ENCODE assay signal across 11 mouse cellular contexts in the genomic region with DNA sequence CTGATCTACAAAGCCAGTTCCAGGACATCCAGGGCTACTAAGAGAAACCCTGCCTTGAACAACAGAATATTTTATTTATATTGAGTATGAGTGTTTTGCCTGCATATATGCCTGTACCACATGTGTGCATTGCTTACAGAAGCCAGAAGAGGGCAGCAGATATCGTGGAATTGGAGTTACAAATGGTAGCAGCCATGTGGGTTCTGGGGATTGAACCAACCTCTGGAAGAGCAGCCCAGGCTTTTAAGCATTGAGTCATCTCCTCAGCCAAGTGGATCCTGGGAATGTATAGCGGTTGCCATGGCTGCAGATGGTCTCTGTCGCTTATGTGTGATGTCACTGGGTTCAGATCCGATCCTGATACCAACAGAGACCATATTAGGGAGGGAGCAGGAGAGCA. TPM values are rescaled to one million over a fixed set of nuclear protein-coding genes. Genes with fewer than 3 reads are reported as not detected.
DNase-seq lines count a peak whose midpoint lies in the region; ATAC-seq and TF ChIP-seq lines count a peak whose summit lies in the region.
"Had no signal": no experiment of that assay in that cellular context is flagged by ENCODE, and none has a peak within 500 bp of the region (broad histone marks: within the 10 kb centered on the region; RNA-seq: fewer than 3 reads in every experiment).

No protein-coding gene starts in this region.

- no peaks in the 10 kb centered on the region for H3K36me3 ChIP-seq in liver, embryonic 14.5 days (replicated peaks; ENCODE audit: control insufficient read depth, insufficient read depth, low read depth)
- H3K36me3 ChIP-seq: limb, embryonic 12.5 days had no signal

- H3K4me2 ChIP-seq in liver, embryonic 14.5 days (ENCODE audit: low read depth): no peak overlapping the region
- H3K4me2 ChIP-seq: limb, embryonic 12.5 days had no signal

- TF ChIP-seq EP300 in liver, embryonic 14.5 days (IDR thresholded peaks at IDR 0.05; ENCODE audit: low read depth): no peak

- H3K9ac ChIP-seq in liver, embryonic 14.5 days (replicated peaks): no peak overlapping the region
- H3K9ac ChIP-seq: limb, embryonic 12.5 days had no signal

- no peaks in the 10 kb centered on the region for H3K9me3 ChIP-seq in liver, embryonic 14.5 days (ENCODE audit: control insufficient read depth, low read length)
- H3K9me3 ChIP-seq: limb, embryonic 12.5 days had no signal

- WGBS in liver, embryonic 14.5 days (ENCODE audit: insufficient replicate concordance): 48% methylated on average over 4 of the region's 4 CpGs

- no peaks in the 10 kb centered on the region for H3K27me3 ChIP-seq in liver, embryonic 14.5 days (ENCODE audit: control insufficient read depth, insufficient read depth, low read length)
- H3K27me3 ChIP-seq: limb, embryonic 12.5 days had no signal

- peak; percentile 45 to 53; a peak in 1 of 4 replicates for ATAC-seq in hematopoietic stem cell, adult 5-6 weeks (replicated peaks in 1 of 2; ENCODE audit: insufficient read depth in 1 of 2, low FRiP score in 2 of 2, low TSS enrichment in 1 of 2, low read depth in 1 of 2, poor library complexity in 2 of 2, severe bottlenecking in 2 of 2)
- ATAC-seq in liver, embryonic 14.5 days (ENCODE audit: insufficient read depth): peak; percentile 34; the same call in 1 of the 2 replicates

- H3K4me3 ChIP-seq in liver, embryonic 14.5 days (ENCODE audit: insufficient read depth in 1 of 2, low read depth in 2 of 2, low read length in 2 of 2): no peak overlapping the region
- H3K4me3 ChIP-seq: erythroblast, embryonic 14.5 days; limb, embryonic 12.5 days had no signal

- no peaks in the 10 kb centered on the region for H3K4me1 ChIP-seq in liver, embryonic 14.5 days (replicated peaks; ENCODE audit: control insufficient read depth in 2 of 2, insufficient read depth in 2 of 2, low read length in 1 of 2)
- H3K4me1 ChIP-seq: limb, embryonic 12.5 days had no signal

- H3K27ac ChIP-seq in liver, embryonic 14.5 days: no peak overlapping the region
- H3K27ac ChIP-seq: limb, embryonic 12.5 days had no signal

- peak; percentile 23 for DNase-seq in layer of hippocampus, adult 11-12 months (ENCODE audit: low spot score)
- no peak for DNase-seq in layer of hippocampus, adult 9-11 months
- peak; percentile 94 for DNase-seq in ES-CJ7 (ENCODE audit: low read depth, low spot score)
- peak; percentile 20 for DNase-seq in adrenal gland, postnatal 25 days
- no peak for DNase-seq in liver, embryonic 14.5 days (ENCODE audit: low read depth in 3 of 3, low spot score in 3 of 3)
- peak; percentile 17 to 52 for DNase-seq in spleen, postnatal 14 days (ENCODE audit: low spot score in 2 of 2)
- DNase-seq in frontal cortex, postnatal 25 days (ENCODE audit: low spot score in 2 of 2): no peak

- peak; percentile 78 for TF ChIP-seq CTCF in liver, embryonic 14.5 days (IDR thresholded peaks at IDR 0.05; ENCODE audit: low read depth)

RNA-seq across cellular contexts. Expression of a gene that starts 3.3 kb away (rescaled TPM):
- not detected in 2 replicates for total RNA-seq in adrenal gland, postnatal 25 days (2021)
- total RNA-seq in hematopoietic stem cell, adult 5-6 weeks (2017): not detected in 2 replicates
- polyA plus RNA-seq in liver, embryonic 14.5 days (2012; rRNA removed): not detected in 2 replicates
- polyA plus RNA-seq in liver, embryonic 14.5 days (2014; fragmentation: Nextera tagmentation; extraction: Ambion mirVana): not detected in 2 replicates
- polyA plus RNA-seq: erythroblast, embryonic 14.5 days; limb, embryonic 12.5 days; stomach, embryonic 14.5 days had no signal

RNA-seq across cellular contexts. Expression of a gene that starts 13.0 kb away (rescaled TPM):
- 15.8 and 24.3 TPM in 2 replicates for total RNA-seq in adrenal gland, postnatal 25 days (2021)
- 26.8 and 31.1 TPM in 2 replicates for total RNA-seq in hematopoietic stem cell, adult 5-6 weeks (2017)
- 6.0 and 7.8 TPM in 2 replicates for polyA plus RNA-seq in liver, embryonic 14.5 days (2012; rRNA removed)
- 10.7 and 11.6 TPM in 2 replicates for polyA plus RNA-seq in liver, embryonic 14.5 days (2014; fragmentation: Nextera tagmentation; extraction: Ambion mirVana)

RNA-seq across cellular contexts. Expression of a gene that starts 25.2 kb away (rescaled TPM):
- 14.0 and 15.7 TPM in 2 replicates for total RNA-seq in adrenal gland, postnatal 25 days (2021)
- total RNA-seq in hematopoietic stem cell, adult 5-6 weeks (2017): 6.6 and 7.8 TPM in 2 replicates
- polyA plus RNA-seq in liver, embryonic 14.5 days (2012; rRNA removed): 1.8 and 2.3 TPM in 2 replicates
- polyA plus RNA-seq in liver, embryonic 14.5 days (2014; fragmentation: Nextera tagmentation; extraction: Ambion mirVana): 3.1 and 3.3 TPM in 2 replicates

Comparison
In these comparisons a context has a peak if more than half of its experiments do, and no peak if none do; other contexts are left out.
1. DNase-seq: peak in layer of hippocampus, adult 11-12 months (single experiment), ES-CJ7 (single experiment), adrenal gland, postnatal 25 days (single experiment) and spleen, postnatal 14 days (2 of 2); none in layer of hippocampus, adult 9-11 months (single experiment), liver, embryonic 14.5 days (0 of 3) and frontal cortex, postnatal 25 days (0 of 2).